Mouse (Mus musculus) kidney, adult 9 months (tissue): Measurements from ENCODE around the gene Lysmd1.
"Not testable (repeated sequence)": the region's sequence is repeated elsewhere in the genome, so short reads cannot be mapped to it uniquely, and the experiment has no call there.

Experiments used
- DNase-seq: peaks from one replicate; pipeline ENCODE4 v3.0.0; 2022

Gene Lysmd1

DNA sequence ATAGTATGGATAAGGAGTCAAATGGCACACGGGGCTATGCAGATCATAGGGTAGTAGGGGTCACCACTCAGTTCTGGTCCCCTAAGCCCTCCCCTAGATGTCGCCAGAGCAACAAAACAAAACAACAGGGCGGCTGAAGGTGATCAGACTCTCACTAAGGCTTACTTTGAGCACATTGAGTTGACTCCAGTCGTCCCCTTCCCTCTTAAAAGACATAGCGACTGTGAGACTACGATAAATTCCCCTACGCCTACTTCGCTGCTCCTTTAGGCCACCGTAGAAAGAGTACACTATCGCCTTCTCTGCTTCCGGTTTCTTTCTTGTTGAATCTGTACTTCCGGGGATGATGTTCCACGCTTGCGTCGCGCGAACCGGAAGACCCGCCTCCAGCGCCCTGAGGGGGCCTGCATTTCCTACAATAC, at the start of gene Lysmd1, which contains the start of gene Scnm1:
Gene Lysmd1 (plus strand): TSS at position 409 of the 422 bp plus-strand sequence.
Gene Scnm1 (minus strand): TSS at position 332 of the 422 bp plus-strand sequence.
- DNase-seq = peak; percentile 98

DNA sequence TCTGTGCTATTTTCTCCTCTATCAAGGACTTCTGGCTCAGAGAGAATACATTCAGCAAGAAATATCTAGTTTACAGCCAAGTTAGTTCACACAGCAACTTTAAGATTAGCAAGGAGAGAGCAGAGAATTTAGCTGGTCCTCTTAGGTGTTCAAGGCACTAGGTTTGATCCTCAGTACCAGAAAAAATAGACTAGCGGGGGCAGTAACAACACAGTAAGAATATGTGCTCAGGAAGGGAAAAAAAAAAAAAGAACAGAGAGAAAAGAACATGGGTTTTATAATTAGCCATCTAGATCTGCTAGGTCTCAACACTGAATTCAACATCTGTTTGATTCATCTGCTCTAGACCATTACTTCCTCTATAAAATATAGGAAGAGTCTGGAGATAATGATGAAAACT, 45.8 kb upstream of the Lysmd1 start:
- no peak for DNase-seq

DNA sequence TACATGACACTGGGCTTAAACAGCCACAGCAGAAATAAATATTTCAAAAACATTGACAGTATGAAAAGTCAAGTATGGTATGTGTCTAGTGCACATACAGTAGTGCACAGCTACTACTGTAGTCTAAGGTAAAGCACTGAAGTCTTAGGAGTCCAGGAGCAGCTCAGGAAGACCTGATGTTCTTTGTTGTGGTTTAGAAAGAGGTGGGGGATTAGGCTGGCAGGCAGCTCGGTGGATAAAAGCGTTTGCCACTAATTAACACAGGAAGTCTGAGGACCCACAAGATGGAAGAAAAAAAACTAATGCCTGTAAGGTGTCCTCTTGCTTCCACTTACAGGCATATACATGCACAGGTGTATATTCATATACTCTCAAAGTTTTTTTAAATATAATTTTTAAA, 33.0 kb upstream of the Lysmd1 start:
- DNase-seq = no peak

DNA sequence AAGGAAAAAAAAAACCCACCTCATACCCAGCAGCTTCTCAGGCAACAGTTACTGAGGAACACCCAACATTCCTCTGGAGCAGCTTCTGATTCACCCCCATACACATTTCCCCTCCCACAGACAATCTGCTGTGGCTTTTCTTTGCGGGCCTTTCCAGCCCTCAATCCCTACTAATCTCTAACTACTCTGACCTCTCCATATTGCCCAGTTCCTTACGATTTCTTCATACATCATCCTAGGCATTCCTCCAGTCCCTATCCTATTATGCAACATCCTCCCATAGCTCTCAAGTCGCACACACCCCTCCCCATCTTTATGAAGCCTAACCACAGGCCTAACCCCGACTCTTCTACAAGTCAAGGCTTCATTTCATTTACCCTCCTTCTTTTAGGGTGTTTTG, 28.8 kb upstream of the Lysmd1 start:
- DNase-seq = no peak

DNA sequence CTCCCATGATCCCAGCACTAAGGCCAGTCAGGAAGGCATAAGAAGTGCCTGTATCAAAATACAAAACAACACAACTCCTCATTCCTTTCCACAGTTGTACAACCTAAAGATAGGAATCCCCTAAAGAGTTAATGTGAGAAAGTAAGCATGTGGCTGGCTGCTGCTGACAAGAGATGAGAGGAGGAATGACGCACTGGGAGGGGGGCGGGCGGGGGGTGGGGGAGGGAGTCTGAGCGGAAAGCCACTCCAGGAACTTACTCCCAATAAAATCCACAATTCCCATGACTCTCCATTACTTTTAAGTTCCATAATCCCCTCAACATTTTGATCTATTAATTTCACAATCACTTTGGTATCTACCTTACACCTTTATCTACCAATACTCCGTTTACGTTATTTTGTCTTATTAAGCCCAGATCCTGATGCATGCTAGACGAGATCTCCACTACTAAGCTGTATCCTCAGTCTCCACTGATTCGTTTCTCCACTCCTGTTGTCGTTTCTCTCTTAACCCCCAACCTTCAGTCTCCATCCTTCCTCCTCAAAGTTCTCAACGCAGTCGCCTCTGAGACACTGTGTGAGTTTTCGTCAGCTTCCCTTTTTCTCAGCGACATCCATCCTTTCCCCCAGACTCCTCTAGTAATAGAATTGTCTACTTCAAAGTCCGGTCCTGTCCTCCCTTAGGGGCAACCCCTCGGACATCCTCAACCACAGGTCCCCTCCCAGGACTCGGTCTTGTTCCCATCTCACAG, 28.1 kb upstream of the Lysmd1 start:
- DNase-seq = no peak

DNA sequence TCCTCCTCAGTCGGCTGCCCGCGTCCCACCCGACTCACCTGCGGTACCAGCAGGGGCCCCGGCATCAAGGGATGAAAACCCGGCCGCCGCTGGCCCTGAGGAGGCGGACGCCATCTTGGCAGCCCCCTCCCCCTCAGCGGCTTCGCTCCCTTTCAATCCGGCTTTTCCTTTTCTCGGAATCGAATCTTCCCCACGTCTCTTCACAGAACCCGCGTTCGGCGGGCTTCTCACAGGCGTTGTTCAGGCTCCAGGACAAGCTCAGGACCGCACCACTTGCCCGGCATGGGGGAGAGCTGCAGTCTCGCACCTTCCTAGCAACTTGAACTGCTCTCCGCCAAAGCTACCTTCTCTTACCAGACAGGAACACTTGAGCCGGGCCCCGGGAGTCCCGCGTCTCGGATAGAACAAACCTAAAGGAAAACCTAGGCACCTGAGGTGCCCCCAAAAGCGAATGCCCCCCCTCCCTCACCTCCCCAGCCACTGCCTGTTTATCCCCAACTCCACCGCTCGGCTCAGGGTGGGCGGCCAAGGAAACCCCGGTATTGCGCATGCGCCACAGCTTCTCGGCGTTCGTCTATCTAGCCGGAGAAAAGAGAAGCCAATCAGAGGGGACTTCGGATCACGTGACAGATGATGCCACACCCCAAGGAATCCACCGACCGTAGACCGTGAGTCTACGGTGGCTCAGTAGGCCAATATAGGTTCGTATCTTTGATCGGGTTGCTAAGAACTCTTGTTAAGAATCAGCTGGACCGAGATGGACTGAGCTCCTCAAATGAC, 27.4 kb upstream of the Lysmd1 start, which contains the start of gene Pip5k1a:
Gene Pip5k1a (minus strand): TSS at position 593 of the 780 bp plus-strand sequence.
- peak; percentile 98 for DNase-seq

DNA sequence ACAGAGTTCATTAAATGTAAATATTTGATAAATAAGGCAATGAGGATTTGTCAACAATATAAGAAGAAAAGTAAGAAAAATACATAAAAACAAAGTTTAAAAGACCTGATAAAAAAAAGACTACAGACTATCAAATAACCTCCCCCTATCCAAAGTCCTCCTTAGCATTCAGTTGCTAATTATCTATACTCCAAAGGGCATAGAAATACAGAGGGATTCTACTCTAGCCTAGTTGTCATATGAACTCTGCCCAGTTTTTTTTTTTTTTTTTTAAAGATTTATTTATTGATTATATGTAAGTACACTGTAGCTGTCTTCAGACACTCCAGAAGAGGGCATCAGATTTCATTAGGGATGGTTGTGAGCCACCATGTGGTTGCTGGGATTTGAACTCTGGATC, 26.6 kb upstream of the Lysmd1 start:
- not testable (repeated sequence) for DNase-seq

DNA sequence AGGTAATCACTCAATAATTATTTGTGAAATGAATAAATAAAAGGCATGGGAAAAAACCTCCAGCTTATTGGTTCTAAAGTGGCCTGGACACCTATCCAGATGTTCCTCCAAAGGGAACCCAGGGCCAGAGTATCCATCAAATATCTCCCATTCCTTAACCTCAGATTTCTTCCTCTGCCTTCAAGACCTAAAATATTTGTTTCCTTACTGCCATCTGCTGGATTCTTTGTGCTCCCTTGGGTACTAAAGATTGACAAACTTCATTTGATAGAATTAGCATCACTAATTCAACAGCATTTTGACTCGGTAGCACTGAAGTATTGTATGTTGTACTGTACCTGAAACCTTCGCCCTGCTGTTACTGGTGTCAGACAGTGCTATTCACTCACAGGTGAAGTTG, 26.0 kb upstream of the Lysmd1 start:
- peak; percentile 43 for DNase-seq

DNA sequence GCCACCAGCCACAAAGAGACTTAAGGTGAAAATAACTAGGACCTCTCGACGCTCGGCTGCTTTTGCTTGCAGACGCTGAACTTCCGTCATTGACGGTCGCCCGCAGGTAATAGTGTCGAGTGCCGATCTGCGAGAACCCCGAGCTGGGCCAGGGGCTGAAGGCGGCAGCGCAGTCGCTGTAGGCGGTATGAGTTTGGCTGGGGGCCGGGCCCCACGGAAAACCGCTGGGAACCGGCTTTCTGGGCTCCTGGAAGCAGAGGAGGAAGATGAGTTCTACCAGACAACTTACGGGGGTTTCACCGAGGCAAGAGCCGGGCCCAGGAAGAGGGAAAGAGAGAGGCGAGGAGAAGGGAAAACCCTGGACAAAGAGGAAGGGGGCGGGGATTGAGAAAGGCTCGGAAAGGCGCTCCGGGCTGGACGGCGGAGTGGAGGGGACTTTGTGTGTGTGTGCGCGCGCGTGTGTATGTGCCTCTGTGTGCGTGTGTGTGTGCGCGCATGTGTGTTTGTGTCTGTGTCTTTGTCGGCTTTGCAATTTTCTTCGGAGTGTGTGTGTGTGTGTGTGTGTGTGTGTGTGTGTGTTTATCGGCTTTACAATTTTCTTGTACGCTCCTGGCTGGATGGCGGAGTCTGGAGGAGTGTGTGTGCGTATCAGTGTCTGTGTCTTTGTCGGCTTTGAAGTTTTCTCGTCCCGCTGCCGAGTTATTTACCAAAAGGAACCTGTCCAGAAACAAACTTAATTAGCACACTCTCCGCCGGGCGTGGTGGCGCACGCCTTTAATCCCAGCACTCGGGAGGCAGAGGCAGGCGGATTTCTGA, 22.8 kb upstream of the Lysmd1 start, which contains the start of gene Vps72:
Gene Vps72 (plus strand): TSS at position 112 of the 816 bp plus-strand sequence.
- DNase-seq = peak; percentile 93

DNA sequence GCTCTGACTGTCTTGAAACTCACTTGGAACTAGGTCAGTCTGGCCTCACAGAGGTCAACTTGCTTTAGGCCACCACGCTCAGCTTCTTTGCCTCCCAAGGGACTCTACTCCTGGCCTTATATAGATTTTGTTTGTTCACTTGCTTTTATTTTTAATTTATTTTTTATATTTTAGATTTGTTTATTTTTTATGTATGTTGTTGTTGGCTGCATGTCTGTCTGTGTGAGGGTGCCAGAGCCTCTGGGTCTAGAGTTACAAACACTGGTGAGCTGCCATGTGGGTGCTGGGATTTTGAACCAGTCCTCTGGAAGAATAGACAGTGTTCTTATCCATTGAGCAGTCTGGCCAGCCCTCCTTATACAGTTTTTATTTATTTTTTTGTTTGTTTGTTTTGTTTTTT, 21.1 kb upstream of the Lysmd1 start:
- DNase-seq = no peak

DNA sequence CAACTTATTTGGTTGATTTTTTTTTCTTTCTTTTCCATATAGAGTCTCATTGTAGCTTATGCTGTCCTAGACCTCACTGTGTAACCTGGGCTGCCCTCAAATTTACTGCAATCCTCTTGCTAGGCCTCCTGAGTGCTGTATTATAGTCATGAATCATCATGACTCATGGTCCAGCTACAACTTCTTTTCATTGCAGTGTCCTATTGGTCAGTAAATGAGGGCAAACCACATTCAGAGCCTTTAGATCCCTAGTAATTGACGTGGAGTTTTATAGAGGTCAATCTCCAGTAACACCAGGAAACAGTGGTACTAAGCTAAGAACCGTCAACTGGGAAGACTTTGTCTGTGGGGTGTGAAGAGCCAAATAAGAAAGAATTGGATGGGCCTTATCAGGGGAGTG, 16.1 kb upstream of the Lysmd1 start:
- no peak for DNase-seq

DNA sequence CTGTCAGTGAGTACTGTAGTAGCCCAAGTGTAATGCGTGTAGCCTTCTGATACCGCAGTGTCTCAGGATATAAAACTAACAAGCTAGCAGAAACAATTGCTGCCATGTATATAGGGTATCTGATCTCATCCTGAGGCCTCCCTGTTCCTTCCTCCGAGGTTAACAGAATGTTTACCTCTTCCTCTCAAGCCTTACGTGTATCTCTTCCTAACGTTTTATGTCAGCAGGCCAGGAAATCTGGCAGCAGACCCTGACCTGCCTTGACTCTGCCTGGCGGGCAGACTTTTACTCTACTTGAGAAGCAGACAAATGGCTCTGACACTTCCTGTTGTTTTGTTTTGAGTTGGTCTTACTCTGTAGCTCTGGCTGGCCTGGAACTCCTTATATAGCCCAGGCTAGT, 12.3 kb upstream of the Lysmd1 start:
- DNase-seq = no peak

DNA sequence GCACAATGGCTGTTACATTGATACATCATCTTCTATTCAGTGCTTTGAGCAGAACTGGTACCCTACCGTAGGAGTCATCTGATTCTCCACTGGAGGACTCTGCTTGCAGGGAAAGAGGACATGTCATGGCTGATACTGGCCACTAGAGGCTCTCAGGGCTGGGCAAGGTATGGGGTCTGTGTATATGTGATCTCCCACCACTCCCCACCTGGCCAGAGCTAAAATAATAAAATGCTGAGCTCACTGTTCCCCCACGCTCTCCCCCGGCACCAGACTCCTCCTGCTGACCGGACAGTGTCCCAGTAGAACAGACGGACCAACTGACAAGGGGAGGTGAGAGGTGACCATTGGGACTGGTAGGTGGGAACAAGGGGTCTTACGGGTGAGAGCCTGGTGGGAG, 9.6 kb upstream of the Lysmd1 start, which contains the start of gene Tmod4:
Gene Tmod4 (plus strand): TSS at position 231 of the 400 bp plus-strand sequence.
- DNase-seq = no peak

DNA sequence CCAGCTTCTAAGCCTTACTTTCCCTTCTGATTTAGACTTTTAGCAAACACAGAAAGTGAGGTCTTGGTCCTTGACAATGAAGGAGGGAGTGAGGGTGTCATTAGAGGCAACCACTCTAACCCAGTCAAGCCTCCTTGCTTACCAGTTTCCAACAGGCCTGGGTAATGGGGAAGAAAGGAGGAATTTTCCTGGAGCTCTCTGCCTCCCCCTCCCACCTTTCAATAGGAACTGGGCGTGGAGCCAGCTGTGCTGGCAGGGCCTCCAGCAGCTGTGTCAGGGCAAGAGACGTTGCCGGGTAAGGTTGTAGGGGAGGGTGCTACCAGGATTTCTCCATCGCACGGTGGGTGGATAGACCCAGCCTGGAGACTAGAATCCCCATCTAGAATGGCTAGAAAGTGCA, 8.9 kb upstream of the Lysmd1 start:
- no peak for DNase-seq

DNA sequence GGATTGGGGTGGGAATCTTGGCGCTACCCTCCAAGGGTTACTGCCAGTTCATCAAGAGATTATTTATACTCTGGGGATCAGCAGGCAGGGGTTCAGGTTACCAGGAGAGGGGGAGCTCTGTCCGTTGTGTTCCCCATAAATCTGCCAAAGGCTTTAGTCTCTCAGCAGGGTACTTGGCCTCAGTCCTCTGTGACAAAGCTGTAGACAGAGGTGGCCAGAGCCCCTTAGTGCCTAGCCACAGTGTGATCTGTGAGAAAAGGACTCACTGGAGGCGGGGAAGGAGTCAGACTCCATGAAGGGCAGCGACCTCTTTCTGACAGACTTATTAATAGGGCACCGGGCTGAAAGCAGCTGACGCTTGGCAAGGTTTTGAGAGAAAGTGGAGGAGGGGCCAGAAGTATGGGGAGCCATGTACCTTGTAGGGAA, 4.6 kb upstream of the Lysmd1 start:
- DNase-seq = peak; percentile 90

DNA sequence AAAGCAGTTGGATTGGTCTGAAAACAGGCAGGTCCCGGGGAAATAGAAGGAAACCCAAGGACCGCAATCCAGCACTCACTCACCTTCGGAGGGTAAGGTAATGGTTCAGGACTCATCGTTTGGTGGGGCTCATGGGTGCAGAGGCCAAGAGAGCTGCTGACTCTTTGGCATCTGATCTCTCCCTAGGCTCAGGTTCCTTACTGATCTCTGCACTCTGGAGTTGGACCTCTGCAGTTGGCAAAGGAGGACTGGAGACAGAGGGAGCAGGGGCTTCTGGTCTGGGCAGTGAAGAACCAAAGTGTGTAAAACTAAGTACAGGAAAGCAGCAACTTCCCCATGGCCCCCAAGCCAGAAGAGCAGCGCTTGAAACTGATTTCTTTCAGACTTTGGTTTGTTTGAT, 3.8 kb upstream of the Lysmd1 start:
- peak; percentile 64 for DNase-seq

DNA sequence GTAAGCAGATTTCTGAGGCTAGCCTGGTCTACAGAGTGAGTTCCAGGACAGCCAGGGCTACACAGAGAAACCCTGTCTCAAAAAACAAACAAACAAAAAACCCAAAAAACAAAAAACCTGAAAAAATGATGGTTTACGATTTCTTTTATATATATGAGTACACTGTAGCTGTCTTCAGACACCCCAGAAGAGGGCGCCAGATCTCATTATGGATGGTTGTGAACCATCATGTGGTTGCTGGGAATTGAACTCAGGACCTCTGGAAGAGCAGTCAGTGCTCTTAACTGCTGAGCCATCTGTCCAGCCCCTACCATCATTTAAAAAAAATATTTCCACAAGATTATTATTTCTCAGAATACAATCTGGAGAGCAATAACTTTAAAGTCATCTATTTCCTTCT, 1.5 kb upstream of the Lysmd1 start:
- DNase-seq = not testable (repeated sequence)

DNA sequence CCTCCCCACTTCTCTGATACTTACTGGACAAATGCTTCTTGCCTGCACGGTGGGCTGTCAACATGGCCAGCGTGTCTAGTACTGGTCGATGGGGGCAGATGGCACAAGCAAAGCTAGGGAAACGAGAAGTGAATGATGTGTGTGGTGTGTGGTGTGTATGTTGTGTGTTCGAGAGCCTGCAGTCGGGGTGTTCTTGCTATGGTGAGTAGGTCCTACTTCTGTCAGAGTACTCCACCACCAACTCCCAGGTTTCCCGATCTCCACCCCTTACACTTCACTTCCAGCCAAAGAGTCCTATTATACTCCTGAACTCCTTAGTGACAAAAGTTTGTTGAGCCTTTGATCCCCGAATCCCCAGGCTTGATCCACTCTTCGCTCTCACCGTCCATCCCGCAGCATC, 712 bp upstream of the Lysmd1 start:
- DNase-seq = no peak

DNA sequence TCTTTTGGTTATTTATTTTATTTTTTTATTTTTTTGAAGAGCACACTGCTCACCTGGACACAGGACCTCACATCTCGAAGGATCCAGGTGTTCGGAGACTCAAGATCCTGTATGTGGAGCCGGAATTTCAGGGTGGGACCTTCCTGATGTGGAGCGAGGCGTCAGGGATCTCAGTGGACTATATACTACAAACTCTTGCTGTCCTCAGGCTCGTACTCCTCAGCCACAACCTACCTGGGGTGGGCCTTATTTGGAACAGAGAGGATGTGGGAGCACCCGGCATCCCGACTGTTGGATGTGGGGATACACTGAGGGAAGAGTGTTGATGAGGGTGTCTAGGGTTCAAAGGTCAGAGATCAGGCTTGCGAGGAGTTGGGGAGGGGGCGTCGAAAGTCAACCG, 245 bp downstream of the Lysmd1 start:
- DNase-seq = not testable (repeated sequence)

DNA sequence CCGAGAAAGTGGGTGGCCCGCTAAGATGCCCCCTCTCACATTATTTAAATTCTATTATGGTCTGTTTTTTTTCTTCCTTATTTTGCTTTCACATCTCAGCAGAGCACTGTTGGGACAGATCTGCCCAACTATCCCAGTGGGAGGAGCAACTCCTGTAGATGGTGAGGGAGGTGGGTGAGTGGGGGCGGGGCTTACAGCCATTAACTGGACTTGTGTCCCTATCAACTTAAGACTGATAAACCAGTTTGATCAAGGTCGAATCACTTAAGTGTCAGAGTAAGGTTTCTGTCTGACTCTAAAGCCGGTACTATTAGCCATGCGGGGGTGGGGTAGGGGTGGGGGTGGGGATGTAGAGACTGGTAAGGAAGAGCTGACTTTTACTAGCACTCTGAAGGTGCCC, 1.1 kb downstream of the Lysmd1 start:
- DNase-seq = peak; percentile 83

DNA sequence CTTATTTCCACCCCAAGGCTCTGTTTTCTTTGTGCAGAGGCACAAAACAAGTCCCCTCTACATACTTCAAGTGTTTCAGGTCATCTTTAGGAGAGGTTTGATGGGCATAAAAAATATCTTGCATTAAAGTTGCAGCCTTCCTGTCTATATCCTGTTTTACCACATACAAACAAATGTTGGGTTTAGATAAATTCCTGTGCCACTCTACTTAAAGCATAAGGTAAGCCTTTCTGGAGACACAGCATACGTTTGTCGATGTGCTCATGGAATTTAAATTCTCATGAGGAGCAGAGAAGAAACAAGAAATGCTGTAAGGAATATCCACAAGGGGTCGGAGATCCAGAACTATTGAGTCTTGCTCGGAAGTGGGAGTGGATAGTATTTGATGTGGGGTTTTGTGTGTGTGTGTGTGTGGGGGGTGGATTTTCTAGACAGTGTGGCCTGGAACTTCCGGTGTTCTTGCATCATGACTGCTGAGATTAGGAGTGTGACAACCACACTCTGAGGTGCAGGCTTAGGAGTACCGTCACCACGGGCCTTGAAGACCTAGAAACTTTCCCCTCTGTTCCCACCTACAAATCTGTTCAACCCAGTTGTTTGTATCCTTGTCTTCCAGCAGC, 1.7 kb downstream of the Lysmd1 start:
- no peak for DNase-seq

DNA sequence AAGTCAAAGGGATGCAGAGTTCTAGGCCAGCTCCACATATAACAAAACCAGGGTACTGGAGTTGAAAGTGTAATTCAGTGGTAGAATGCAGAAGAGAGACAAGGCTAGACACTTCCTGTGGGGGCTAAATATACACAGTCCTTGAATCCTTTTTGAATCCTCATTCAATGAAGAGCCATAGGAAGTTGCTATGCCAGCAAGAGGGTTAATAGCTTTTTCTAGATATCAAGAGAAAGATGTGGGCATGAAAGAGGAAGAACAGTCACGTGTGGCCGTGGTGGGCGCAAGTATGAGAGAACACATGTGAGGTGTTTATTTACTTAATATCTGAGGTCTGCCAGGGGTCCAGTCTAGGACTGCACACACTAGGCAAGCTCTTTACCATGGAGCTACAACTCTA, 2.4 kb downstream of the Lysmd1 start:
- DNase-seq = no peak
